In genomic region chr6:28262198-28262621, GRCm38 (mm10) we compare ENCODE assay signal across 7 mouse cellular contexts.
DNase-seq lines count a peak whose midpoint lies in the region; ATAC-seq lines count a peak whose summit lies in the region.

No protein-coding gene starts in this region.

- no peak for DNase-seq in neural tube, embryonic 11.5 days (ENCODE audit: low spot score)
- DNase-seq in neural tube, embryonic 10.5 days (ENCODE audit: extremely low spot score, low spot score) = no peak
- peak; percentile 69 for DNase-seq in induced T-regulatory cell, adult 2 months (ENCODE audit: low read depth)
- no peak for DNase-seq in midbrain, embryonic 14.5 days
- DNase-seq in adrenal gland, postnatal 4 days (ENCODE audit: low spot score in 2 of 2) = no peak
- DNase-seq in thymus, postnatal 14 days = no peak

- no peaks in the 10 kb centered on the region for H3K9me3 ChIP-seq in neural tube, embryonic 11.5 days (ENCODE audit: control insufficient read depth, low read length)
- no peaks in the 10 kb centered on the region for H3K9me3 ChIP-seq in embryonic facial prominence, embryonic 12.5 days
- no peaks in the 10 kb centered on the region for H3K9me3 ChIP-seq in midbrain, embryonic 14.5 days (ENCODE audit: control insufficient read depth, low read length)

- H3K36me3 ChIP-seq in neural tube, embryonic 11.5 days (ENCODE audit: control insufficient read depth, insufficient read depth, low read length) = no peaks in the 10 kb centered on the region
- 0 out of 2 replicates have a peak, but pooled peaks cover 4% of the 10 kb centered on the region for H3K36me3 ChIP-seq in embryonic facial prominence, embryonic 12.5 days
- no peaks in the 10 kb centered on the region; the same call in 1 of the 2 replicates for H3K36me3 ChIP-seq in midbrain, embryonic 14.5 days (ENCODE audit: control insufficient read depth, insufficient read depth, low read length)

- H3K4me3 ChIP-seq in neural tube, embryonic 11.5 days (ENCODE audit: low read depth, low read length) = peak overlapping the region; percentile 92
- H3K4me3 ChIP-seq in embryonic facial prominence, embryonic 12.5 days = peak overlapping the region; percentile 92
- H3K4me3 ChIP-seq in midbrain, embryonic 14.5 days (replicated peaks; ENCODE audit: low read depth, low read length) = peak overlapping the region; percentile 90

- peak overlapping the region; percentile 73 for H3K9ac ChIP-seq in neural tube, embryonic 11.5 days (ENCODE audit: low read length)
- H3K9ac ChIP-seq in embryonic facial prominence, embryonic 12.5 days = peak overlapping the region; percentile 79
- peak overlapping the region; percentile 72 for H3K9ac ChIP-seq in midbrain, embryonic 14.5 days (replicated peaks; ENCODE audit: low read length)

- under 1% methylated on average over 29 of the region's 29 CpGs for WGBS in neural tube, embryonic 11.5 days
- under 1% methylated on average over 19 of the region's 29 CpGs for WGBS in embryonic facial prominence, embryonic 12.5 days
- under 1% methylated on average over 26 of the region's 29 CpGs for WGBS in midbrain, embryonic 14.5 days

- peak overlapping the region; percentile 92 for H3K4me2 ChIP-seq in neural tube, embryonic 11.5 days (ENCODE audit: low read depth)
- H3K4me2 ChIP-seq in embryonic facial prominence, embryonic 12.5 days (replicated peaks) = peak overlapping the region; percentile 93
- H3K4me2 ChIP-seq in midbrain, embryonic 14.5 days (ENCODE audit: low read length) = peak overlapping the region; percentile 90

- H3K27me3 ChIP-seq in neural tube, embryonic 11.5 days (ENCODE audit: control insufficient read depth, insufficient read depth, low read length) = no peaks in the 10 kb centered on the region
- no peaks in the 10 kb centered on the region for H3K27me3 ChIP-seq in embryonic facial prominence, embryonic 12.5 days
- H3K27me3 ChIP-seq in midbrain, embryonic 14.5 days (ENCODE audit: control insufficient read depth, insufficient read depth, low read length) = no peaks in the 10 kb centered on the region

- peaks cover 5% of the 10 kb centered on the region for H3K4me1 ChIP-seq in neural tube, embryonic 11.5 days (ENCODE audit: control insufficient read depth, insufficient read depth, low read length)
- 0 out of 2 replicates have a peak, but pooled peaks cover 3% of the 10 kb centered on the region for H3K4me1 ChIP-seq in embryonic facial prominence, embryonic 12.5 days
- peaks cover 4% of the 10 kb centered on the region for H3K4me1 ChIP-seq in midbrain, embryonic 14.5 days (ENCODE audit: control insufficient read depth, insufficient read depth, low read length)

- H3K27ac ChIP-seq in neural tube, embryonic 11.5 days (ENCODE audit: low read depth, low read length) = 0 out of 2 replicates have a peak overlapping the region, but pooled peaks have one; percentile 77
- peak overlapping the region; percentile 86 for H3K27ac ChIP-seq in embryonic facial prominence, embryonic 12.5 days
- H3K27ac ChIP-seq in midbrain, embryonic 14.5 days (replicated peaks; ENCODE audit: low read depth, low read length) = peak overlapping the region; percentile 84

- no peak for ATAC-seq in neural tube, embryonic 11.5 days (ENCODE audit: insufficient read depth, low FRiP score, low TSS enrichment)
- peak; percentile 65; the same call in 1 of the 2 replicates for ATAC-seq in embryonic facial prominence, embryonic 12.5 days (ENCODE audit: insufficient number of reproducible peaks, insufficient read depth, low FRiP score, low TSS enrichment)
- peak; percentile 83 for ATAC-seq in midbrain, embryonic 14.5 days (ENCODE audit: low FRiP score, low TSS enrichment)
